Mouse (Mus musculus): ENCODE data around the gene Nr2f6. TPM values are rescaled to one million over a fixed set of nuclear protein-coding genes. Genes with fewer than 3 reads are reported as not detected.

The Nr2f6 gene
- total RNA-seq, 2 experiments from 2014 or later: 19.6 to 21.9 TPM

DNA sequence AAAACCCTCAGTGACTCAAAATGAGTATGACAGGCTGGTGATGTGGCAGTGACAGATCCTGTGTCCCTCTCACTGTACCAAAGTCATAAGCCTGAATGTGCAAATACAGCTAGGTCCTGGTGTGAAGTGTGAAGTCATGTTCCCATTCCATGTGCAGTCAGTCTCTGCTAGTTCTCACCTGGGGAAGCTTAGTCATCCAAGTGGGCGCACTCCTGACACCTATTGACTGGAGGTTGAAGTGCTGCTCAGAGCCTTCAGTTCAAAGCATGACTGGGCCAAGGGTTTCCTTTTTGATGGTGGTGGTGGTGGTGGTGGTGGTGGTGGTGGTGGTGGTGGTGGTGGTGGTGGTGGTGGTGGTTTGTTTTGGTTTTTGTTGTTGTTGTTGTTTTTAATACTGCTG lies 56.9 kb downstream of the Nr2f6 start:
- H3K27ac ChIP-seq: peak overlapping the region; percentile 62
- H3K4me3 ChIP-seq: no peak overlapping the region
- TF ChIP-seq CTCF (IDR thresholded peaks at IDR 0.05): peak; percentile 64
- intact Hi-C loops (cut with DNase I): loop anchor here (2.0 kb wide), 1 partner anchor 64 kb away; no protein-coding TSS in a partner anchor
- DNase-seq: peak; percentile 57

Other genes with a start within 250 kb of the Nr2f6 start
- gene Myo9b, start 109.2 kb downstream of the Nr2f6 start, total RNA-seq (2021): 1 to 10 TPM; 6.1 to 9.3 TPM
- gene Haus8, start 109.0 kb downstream of the Nr2f6 start, total RNA-seq (2021): 1 to 10 TPM; 5.5 to 7.9 TPM
- 100 to 1,000 TPM in 1 of 2 experiments, 10 to 100 TPM in 1; 79.7 to 104 TPM for gene Use1, start 15.1 kb downstream of the Nr2f6 start, total RNA-seq (2021)
- gene Ocel1, start 10.7 kb downstream of the Nr2f6 start, total RNA-seq (2021): 1 to 10 TPM; 6.0 to 8.4 TPM
- 1 to 10 TPM; 6.4 to 9.3 TPM for gene Ushbp1, start 13.8 kb upstream of the Nr2f6 start, total RNA-seq (2021)
- 10 to 100 TPM; 60.8 to 69.6 TPM for gene Babam1, start 14.9 kb upstream of the Nr2f6 start, total RNA-seq (2021)
- not detected for gene Ankle1, start 24.1 kb upstream of the Nr2f6 start, total RNA-seq (2021)
- 10 to 100 TPM; 22.5 to 24.9 TPM for gene Abhd8, start 81.7 kb upstream of the Nr2f6 start, total RNA-seq (2021)
- gene Mrpl34, start 83.0 kb upstream of the Nr2f6 start, total RNA-seq (2021): 10 to 100 TPM; 59.1 to 84.3 TPM
- gene Dda1, start 87.2 kb upstream of the Nr2f6 start, total RNA-seq (2021): 10 to 100 TPM; 26.8 to 31.1 TPM
- gene Ano8, start 104.0 kb upstream of the Nr2f6 start, total RNA-seq (2021): 10 to 100 TPM; 16.0 to 17.0 TPM
- 10 to 100 TPM; 10.1 to 10.7 TPM for gene Gtpbp3, start 106.1 kb upstream of the Nr2f6 start, total RNA-seq (2021)
- gene Plvap, start 129.8 kb upstream of the Nr2f6 start, total RNA-seq (2021): 10 to 100 TPM in 1 of 2 experiments, 1 to 10 TPM in 1; 9.3 to 11.6 TPM
- gene Ccdc194, start 143.8 kb upstream of the Nr2f6 start, total RNA-seq (2021): not detected
- 1 to 10 TPM; 4.3 to 8.3 TPM for gene Bst2, start 155.5 kb upstream of the Nr2f6 start, total RNA-seq (2021)
- gene Mvb12a, start 161.0 kb upstream of the Nr2f6 start, total RNA-seq (2021): 10 to 100 TPM; 21.5 to 27.7 TPM
- gene Tmem221, start 176.9 kb upstream of the Nr2f6 start, total RNA-seq (2021): not detected
- gene Nxnl1, start 184.6 kb upstream of the Nr2f6 start, total RNA-seq (2021): not detected
- 100 to 1,000 TPM in 1 of 2 experiments, 10 to 100 TPM in 1; 57.2 to 116 TPM for gene Slc27a1, start 186.9 kb upstream of the Nr2f6 start, total RNA-seq (2021)
- gene Pgls, start 210.2 kb upstream of the Nr2f6 start, total RNA-seq (2021): 10 to 100 TPM; 19.3 to 28.6 TPM
- 1 to 10 TPM in 1 of 2 experiments, under 1 TPM in 1; 0.79 to 1.4 TPM for gene Fam129c, start 215.7 kb upstream of the Nr2f6 start, total RNA-seq (2021)
- 10 to 100 TPM; 39.6 to 44.3 TPM for gene Colgalt1, start 229.0 kb upstream of the Nr2f6 start, total RNA-seq (2021)

All from gastrocnemius, adult 2 months (tissue).